Mouse (Mus musculus) left cerebral cortex, adult 9 months (tissue): ENCODE measurements around the gene Olfr710.
"Not testable (repeated sequence)": the region's sequence is repeated elsewhere in the genome, so short reads cannot be mapped to it uniquely, and the experiment has no call there.

ENCODE experiments used
- DNase-seq, 2 experiments: peaks; one replicate each; pipeline ENCODE4 v3.0.0; 2022; ENCODE audit warnings: low spot score in 2 of 2

Gene Olfr710

DNA sequence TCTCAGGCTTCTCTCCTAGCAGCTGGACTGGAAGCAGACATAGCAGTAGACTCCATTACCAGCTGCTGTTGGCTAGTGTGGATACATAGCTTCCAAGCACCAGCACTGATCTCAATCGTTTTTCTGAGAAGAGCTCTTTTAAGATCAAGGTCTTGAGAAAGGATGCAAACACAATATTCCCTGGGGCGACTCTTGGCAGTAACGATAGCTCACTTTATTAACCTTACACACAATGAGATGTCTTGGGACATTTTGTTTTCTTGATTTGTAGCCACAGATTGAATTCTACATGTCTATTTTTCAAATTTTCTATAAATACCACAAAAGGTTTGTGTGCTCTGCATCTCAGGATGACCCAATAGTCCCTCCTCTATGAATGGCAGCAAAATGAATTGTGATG is at the start of gene Olfr710:
Olfr710 (minus strand) TSS at position 101 of the 400 bp plus-strand sequence.
- no peak for DNase-seq

DNA sequence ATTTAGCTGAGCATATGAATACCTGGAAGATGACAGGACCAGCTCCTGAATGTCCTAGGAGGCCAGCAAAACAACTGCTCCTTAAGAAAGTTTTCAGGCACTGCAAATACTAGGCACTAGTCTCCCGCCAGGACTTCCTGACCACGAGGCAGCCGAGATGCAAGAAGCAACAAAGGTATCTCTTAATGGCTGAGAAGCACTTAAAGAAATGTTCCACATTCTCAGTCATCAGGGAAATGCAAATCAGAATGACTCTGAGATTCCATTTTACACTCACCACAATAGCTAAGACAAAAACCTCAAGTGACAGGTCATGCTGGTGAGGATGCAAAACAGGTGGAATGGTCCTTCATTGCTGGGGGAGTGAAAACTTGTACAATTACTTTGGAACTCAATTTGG is 37.1 kb upstream of the Olfr710 start:
- no peak for DNase-seq

DNA sequence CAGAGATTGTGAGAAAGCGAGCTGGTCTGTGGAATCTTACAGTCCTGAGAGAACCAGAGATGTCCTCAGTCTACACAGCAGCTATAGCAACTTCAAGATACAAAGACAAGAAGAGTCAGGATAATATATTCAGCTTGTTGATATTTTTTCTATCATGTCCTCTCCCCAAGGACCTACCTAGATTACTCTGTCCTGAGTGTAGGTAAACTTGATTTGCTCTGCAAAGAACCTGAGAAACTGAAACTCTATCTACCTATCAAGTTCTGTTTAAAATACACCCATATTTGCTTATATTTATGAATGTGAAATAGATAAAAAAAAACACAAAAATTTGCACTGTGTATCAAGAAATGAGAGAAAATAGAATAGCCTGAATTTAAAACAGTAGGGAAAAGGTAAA is 27.2 kb upstream of the Olfr710 start, which contains the start of gene Olfr711:
Olfr711 (minus strand) TSS at position 101 of the 400 bp plus-strand sequence.
- DNase-seq = no peak

DNA sequence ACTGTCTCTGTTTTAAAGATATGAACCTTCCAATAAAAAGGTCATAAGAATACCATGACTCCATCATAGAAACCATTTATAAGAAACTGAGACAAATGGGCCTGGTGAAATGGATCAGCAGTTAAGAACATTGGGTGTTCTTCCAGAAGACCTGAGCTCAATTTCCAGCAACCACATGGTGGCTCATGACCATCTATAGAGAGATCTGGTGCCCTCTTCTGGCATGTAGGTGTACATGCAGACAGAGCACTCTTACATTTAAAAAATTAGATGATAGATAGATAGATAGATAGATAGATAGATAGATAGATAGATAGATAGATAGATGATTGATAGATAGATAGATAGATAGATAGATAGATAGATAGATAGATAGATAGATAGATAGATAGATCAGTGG is 19.4 kb upstream of the Olfr710 start:
- not testable (repeated sequence) for DNase-seq

DNA sequence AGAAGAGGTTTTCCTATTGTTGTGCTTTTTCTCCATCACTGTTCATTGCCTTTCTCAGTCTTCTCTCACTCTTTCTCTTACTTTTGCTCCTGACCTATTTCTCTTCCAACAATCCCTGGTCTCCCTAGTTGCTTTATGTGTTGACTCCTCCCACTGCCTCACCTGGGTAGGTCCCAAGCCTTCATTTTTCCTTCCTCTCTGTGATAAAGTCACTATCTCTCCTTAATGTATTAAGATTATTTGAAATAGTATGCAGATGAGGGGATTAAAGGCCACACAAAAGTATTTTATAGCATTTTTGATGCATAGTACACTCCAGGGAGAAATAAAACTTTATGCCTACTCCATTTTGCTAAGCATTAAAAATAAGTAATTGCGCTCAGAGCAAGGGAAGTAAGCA is 15.7 kb upstream of the Olfr710 start, which contains the start of gene Olfr6:
Olfr6 (minus strand) TSS at position 101 of the 400 bp plus-strand sequence.
- no peak for DNase-seq

DNA sequence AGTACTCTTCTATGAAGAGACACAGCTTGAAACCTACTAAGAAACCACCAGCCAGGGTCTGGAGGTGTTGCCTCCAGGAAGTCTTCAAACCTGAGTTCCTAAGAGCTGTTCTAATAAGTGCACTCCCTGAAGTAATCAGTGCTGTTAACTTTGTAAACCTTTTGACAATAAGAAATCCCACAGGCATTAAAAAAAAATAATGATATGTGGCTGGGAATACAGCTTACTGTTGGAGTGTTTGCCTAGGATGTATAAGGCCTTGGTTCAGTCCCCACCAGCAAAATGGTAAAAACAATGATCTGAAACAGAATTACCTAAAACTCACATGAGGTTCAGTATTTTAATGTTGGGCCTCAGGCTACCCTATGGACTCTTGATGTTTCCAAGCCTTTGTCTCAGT is 16.0 kb downstream of the Olfr710 start, which contains the start of gene Olfr709-ps1:
Olfr709-ps1 (minus strand) TSS at position 101 of the 400 bp plus-strand sequence.
- DNase-seq = no peak

DNA sequence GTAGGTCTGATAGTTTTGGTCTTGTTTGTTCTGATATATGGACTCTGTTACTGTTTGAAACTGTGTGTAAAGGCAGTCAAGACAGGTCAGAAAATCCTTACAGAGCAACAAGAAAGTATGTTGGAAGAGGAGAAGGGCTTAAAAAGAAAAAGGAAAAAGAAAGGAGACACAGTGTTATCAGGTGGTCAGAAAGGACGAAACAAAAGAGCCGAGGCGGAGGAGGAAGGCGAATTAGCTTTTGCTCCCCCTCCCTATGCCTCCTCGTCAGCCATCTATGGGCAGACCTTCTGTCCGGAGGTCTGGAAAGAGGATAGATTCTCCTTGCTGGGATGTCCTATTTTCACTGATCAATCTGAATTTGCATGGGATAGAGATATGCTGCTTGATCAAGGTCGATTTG is 27.2 kb downstream of the Olfr710 start:
- DNase-seq = not testable (repeated sequence)

DNA sequence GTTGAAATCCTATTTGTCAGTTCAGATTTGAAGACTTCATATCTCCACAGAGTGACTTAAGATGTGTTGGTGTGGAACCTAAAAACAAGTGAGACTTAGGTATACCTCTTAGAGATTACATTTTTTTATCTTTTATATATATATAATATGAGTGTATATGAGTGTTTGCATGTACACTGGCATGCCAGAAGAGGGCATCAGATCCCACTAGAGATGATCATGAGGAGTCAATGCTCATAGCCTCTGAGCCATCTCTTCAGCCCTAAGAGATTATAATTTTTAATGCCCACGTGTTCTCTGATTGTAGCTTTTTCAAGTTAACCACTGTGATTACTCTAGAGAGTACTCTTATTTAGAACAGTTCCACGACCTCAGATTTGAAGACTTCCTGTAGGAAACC is 40.4 kb downstream of the Olfr710 start, which contains the start of gene Olfr1532-ps1:
Olfr1532-ps1 (plus strand) TSS at position 326 of the 400 bp plus-strand sequence.
- no peak for DNase-seq

DNA sequence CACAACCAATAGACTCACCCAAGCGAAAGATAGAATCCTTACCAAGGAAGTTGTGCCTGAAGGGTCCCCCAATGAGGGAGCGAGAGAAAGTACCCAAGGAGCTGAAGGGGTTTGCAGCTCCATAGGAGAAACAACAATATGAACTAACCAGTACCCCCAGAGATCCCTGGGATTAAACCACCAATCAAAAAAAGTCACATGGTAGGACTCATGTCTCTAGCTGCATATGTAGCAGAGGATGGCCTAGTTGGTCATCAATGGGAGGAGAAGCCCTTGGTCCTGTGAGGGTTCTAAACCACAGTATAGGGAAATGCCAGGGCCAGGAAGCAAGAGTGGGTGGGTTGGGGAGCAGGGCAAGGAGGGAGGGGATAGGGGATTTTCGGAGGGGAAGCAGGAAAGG is 47.0 kb downstream of the Olfr710 start, which contains the start of gene Olfr707:
Olfr707 (minus strand) TSS at position 101 of the 400 bp plus-strand sequence.
- not testable (repeated sequence) for DNase-seq
